Mouse (Mus musculus): Measurements from ENCODE around the gene Txnrd1. TPM values are rescaled to one million over a fixed set of nuclear protein-coding genes. Genes with fewer than 3 reads are reported as not detected.

Gene Txnrd1
- 214 and 221 TPM in 2 replicates for polyA plus RNA-seq (2014; fragmentation: Nextera tagmentation; extraction: Ambion mirVana)

DNA sequence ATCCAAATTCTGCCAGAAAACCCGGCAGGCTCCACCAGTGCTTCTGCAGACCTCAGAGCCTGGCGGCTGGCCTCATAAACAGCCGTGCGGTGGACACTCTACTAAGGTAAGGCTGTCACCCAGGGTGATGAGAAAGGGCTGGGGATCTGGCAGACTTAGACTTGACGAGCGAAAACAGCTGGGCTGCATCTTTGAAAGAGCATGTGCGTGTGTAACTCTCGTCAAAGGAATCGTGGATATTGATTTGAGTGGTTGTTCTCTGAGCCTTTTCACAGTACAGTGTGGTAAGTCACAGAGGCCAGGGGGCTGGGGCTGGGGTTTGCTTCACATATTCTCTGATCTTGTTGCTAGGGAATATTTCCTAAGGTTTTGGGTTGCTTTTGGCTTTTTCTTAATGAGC, at the start of gene Txnrd1:
Txnrd1 (plus strand) TSS at position 26 of the 400 bp plus-strand sequence.
- WGBS, result 69% methylated on average over 9 of the region's 9 CpGs
- Histone ChIP-seq H3K27me3 (ENCODE audit: control insufficient read depth, insufficient read depth, low read length) (no peaks in the 10 kb centered on the region), H3K36me3 (ENCODE audit: control insufficient read depth, insufficient read depth, low read length) (no peaks in the 10 kb centered on the region), H3K27ac (ENCODE audit: low read depth, low read length) (no peak within 1 kb of the TSS), H3K9me3 (ENCODE audit: control insufficient read depth, low read length) (no peaks in the 10 kb centered on the region), H3K4me2 (ENCODE audit: low read depth, low read length, severe bottlenecking) (no peak within 1 kb of the TSS), H3K4me3 (ENCODE audit: low read depth, low read length) (no peak within 1 kb of the TSS), H3K4me1 (replicated peaks; ENCODE audit: control insufficient read depth, insufficient read depth, low read length) (no peaks in the 10 kb centered on the region), H3K9ac (ENCODE audit: low read length) (0 out of 2 replicates have a peak within 1 kb of the TSS, but pooled peaks have one; percentile 20)
- DNase-seq (ENCODE audit: low spot score) (no peak), ATAC-seq (replicated peaks; ENCODE audit: low FRiP score) (no peak)

DNA sequence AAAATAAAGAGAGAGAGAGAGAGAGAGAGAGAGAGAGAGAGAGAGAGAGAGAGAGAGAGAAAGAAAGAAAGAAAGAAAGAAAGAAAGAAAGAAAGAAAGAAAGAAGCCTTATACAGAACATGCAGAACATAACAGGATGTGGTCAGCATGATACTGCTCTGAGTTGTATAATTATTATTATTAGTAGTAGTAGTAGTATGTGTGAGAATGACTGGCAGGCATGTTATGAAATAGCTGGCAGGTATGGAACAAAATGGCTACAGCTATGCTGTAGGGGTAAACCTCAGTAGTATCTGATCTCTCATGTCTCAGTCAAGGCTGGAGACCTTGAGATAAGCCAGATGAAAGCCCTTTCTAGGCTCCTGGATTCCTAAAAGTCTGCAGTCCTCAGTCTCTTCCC, 44.6 kb upstream of the Txnrd1 start:
- H3K9me3 ChIP-seq (ENCODE audit: control insufficient read depth, low read length), result no peaks in the 10 kb centered on the region
- H3K9ac ChIP-seq (ENCODE audit: low read length), result no peak overlapping the region
- no peaks in the 10 kb centered on the region for H3K4me1 ChIP-seq (replicated peaks; ENCODE audit: control insufficient read depth, insufficient read depth, low read length)
- no peaks in the 10 kb centered on the region for H3K27me3 ChIP-seq (ENCODE audit: control insufficient read depth, insufficient read depth, low read length)
- H3K4me2 ChIP-seq (ENCODE audit: low read depth, low read length, severe bottlenecking), result no peak overlapping the region
- no peak overlapping the region for H3K4me3 ChIP-seq (ENCODE audit: low read depth, low read length)
- DNase-seq (ENCODE audit: low spot score) (no peak), ATAC-seq (replicated peaks; ENCODE audit: low FRiP score) (no peak)
- H3K36me3 ChIP-seq (ENCODE audit: control insufficient read depth, insufficient read depth, low read length), result no peaks in the 10 kb centered on the region
- no peak overlapping the region for H3K27ac ChIP-seq (ENCODE audit: low read depth, low read length)

DNA sequence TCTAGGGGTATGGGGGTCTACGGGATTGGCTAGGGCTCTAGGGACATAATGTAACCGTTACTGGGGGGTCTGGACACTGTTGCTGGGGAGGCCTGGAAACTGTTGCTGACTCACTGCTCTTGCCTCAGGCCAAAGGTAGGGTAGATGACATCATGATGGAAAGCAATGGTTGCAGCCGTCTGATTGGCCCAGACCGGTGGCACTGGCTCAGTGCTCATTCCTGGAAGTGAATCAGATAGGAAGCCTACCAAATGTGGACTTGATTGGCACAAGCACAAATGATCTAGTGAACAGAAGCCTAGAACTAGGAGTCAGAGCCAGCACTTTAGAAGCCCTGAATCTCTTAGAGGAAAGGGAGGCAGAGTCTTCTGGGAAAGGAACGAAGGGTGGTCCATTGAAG, 43.2 kb upstream of the Txnrd1 start:
- Histone ChIP-seq H3K4me2 (ENCODE audit: low read depth, low read length, severe bottlenecking) (no peak overlapping the region), H3K4me3 (ENCODE audit: low read depth, low read length) (no peak overlapping the region), H3K27me3 (ENCODE audit: control insufficient read depth, insufficient read depth, low read length) (no peaks in the 10 kb centered on the region), H3K9me3 (ENCODE audit: control insufficient read depth, low read length) (no peaks in the 10 kb centered on the region), H3K27ac (ENCODE audit: low read depth, low read length) (no peak overlapping the region), H3K4me1 (replicated peaks; ENCODE audit: control insufficient read depth, insufficient read depth, low read length) (no peaks in the 10 kb centered on the region), H3K36me3 (ENCODE audit: control insufficient read depth, insufficient read depth, low read length) (no peaks in the 10 kb centered on the region), H3K9ac (ENCODE audit: low read length) (no peak overlapping the region)
- ATAC-seq (replicated peaks; ENCODE audit: low FRiP score) (no peak), DNase-seq (ENCODE audit: low spot score) (no peak)
- 91% methylated on average over 5 of the region's 5 CpGs for WGBS

DNA sequence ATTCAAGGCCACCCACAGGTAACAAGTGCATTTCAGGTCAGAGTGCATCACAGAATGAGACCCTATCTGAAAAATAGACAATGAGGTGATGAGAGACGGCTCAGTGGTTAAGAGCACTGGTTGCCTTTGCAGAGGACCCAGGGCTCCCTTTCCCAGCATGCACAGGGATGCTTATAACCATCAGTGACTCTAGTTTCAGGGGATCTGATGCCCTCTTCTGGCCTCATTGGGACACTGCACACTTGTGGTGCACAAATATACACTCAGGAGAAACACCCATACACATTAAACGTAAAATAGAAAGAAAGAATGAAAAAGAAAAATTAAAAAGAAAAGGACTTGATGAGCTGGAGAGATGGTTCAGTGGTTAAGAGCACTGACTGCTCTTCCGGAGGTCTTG, 42.0 kb upstream of the Txnrd1 start:
- DNase-seq (ENCODE audit: low spot score), result no peak
- H3K36me3 ChIP-seq (ENCODE audit: control insufficient read depth, insufficient read depth, low read length), result no peaks in the 10 kb centered on the region

GRCm38 (mm10) chr10:82792311-82792710, 41.4 kb upstream of the Txnrd1 start:
- Histone ChIP-seq H3K4me2 (ENCODE audit: low read depth, low read length, severe bottlenecking) (no peak overlapping the region), H3K9ac (ENCODE audit: low read length) (no peak overlapping the region), H3K27me3 (ENCODE audit: control insufficient read depth, insufficient read depth, low read length) (no peaks in the 10 kb centered on the region), H3K9me3 (ENCODE audit: control insufficient read depth, low read length) (no peaks in the 10 kb centered on the region), H3K27ac (ENCODE audit: low read depth, low read length) (no peak overlapping the region), H3K4me3 (ENCODE audit: low read depth, low read length) (no peak overlapping the region), H3K4me1 (replicated peaks; ENCODE audit: control insufficient read depth, insufficient read depth, low read length) (peaks cover 6% of the 10 kb centered on the region; the same call in 1 of the 2 replicates), H3K36me3 (ENCODE audit: control insufficient read depth, insufficient read depth, low read length) (no peaks in the 10 kb centered on the region)
- DNase-seq (ENCODE audit: low spot score) (no peak), ATAC-seq (replicated peaks; ENCODE audit: low FRiP score) (no peak)
- WGBS, result 87% methylated on average over 2 of the region's 2 CpGs

More for the DNA sequence above, 42.0 kb upstream of the Txnrd1 start:
- Histone ChIP-seq H3K9me3 (ENCODE audit: control insufficient read depth, low read length) (no peaks in the 10 kb centered on the region), H3K4me2 (ENCODE audit: low read depth, low read length, severe bottlenecking) (no peak overlapping the region), H3K27ac (ENCODE audit: low read depth, low read length) (no peak overlapping the region), H3K4me3 (ENCODE audit: low read depth, low read length) (no peak overlapping the region), H3K9ac (ENCODE audit: low read length) (no peak overlapping the region), H3K27me3 (ENCODE audit: control insufficient read depth, insufficient read depth, low read length) (no peaks in the 10 kb centered on the region), H3K4me1 (replicated peaks; ENCODE audit: control insufficient read depth, insufficient read depth, low read length) (peaks cover 5% of the 10 kb centered on the region; the same call in 1 of the 2 replicates)
- 94% methylated on average over 3 of the region's 3 CpGs for WGBS
- no peak for ATAC-seq (replicated peaks; ENCODE audit: low FRiP score)

DNA sequence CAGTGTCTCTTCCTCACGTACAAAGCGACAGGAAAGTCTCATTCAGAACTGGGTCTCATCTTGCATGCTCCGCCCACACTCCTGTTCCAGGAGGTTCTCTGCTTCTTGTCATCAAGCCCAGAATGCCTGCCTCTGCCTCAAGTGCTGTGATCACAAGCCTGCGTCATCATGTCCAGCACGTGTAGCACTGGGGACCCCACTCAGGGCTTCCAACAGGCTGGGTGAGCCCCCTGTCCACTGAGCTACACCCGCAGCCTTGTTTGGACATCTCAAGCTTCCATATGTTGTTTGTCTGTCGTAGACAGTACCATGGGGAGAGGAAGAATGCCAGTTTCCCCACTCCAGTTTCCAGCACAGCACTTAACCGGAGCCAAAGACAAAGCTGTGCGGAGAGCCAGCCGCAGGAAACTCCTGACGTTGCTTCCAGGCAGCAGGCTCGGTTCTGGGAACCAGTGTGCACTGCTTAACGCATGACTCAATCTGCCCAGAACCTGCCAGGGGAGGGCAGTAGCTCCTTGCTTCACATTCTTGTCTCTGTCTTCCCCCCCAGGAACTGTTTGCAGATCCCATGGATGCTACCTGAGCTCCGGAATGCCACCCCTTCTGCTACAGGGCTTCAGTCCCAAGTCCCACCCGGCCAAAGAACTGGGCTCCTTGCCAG, 38.5 kb upstream of the Txnrd1 start:
- Histone ChIP-seq H3K4me2 (ENCODE audit: low read depth, low read length, severe bottlenecking) (no peak overlapping the region), H3K9me3 (ENCODE audit: control insufficient read depth, low read length) (no peaks in the 10 kb centered on the region), H3K27ac (ENCODE audit: low read depth, low read length) (no peak overlapping the region), H3K9ac (ENCODE audit: low read length) (no peak overlapping the region), H3K27me3 (ENCODE audit: control insufficient read depth, insufficient read depth, low read length) (no peaks in the 10 kb centered on the region), H3K4me1 (replicated peaks; ENCODE audit: control insufficient read depth, insufficient read depth, low read length) (peaks cover 6% of the 10 kb centered on the region; the same call in 1 of the 2 replicates), H3K36me3 (ENCODE audit: control insufficient read depth, insufficient read depth, low read length) (no peaks in the 10 kb centered on the region), H3K4me3 (ENCODE audit: low read depth, low read length) (no peak overlapping the region)
- DNase-seq (ENCODE audit: low spot score) (peak; percentile 55), ATAC-seq (replicated peaks; ENCODE audit: low FRiP score) (peak; percentile 33; the same call in 1 of the 2 replicates)
- 51% methylated on average over 15 of the region's 15 CpGs for WGBS

- no peaks in the 10 kb centered on the region for H3K27me3 ChIP-seq (ENCODE audit: control insufficient read depth, insufficient read depth, low read length)
- 53% methylated on average over 8 of the region's 8 CpGs for WGBS
- H3K9me3 ChIP-seq (ENCODE audit: control insufficient read depth, low read length), result no peaks in the 10 kb centered on the region
- no peak overlapping the region for H3K9ac ChIP-seq (ENCODE audit: low read length)
- H3K27ac ChIP-seq (ENCODE audit: low read depth, low read length), result no peak overlapping the region
- ATAC-seq (replicated peaks; ENCODE audit: low FRiP score) (no peak), DNase-seq (ENCODE audit: low spot score) (no peak)
- no peak overlapping the region for H3K4me3 ChIP-seq (ENCODE audit: low read depth, low read length)
- no peak overlapping the region for H3K4me2 ChIP-seq (ENCODE audit: low read depth, low read length, severe bottlenecking)
- no peaks in the 10 kb centered on the region for H3K36me3 ChIP-seq (ENCODE audit: control insufficient read depth, insufficient read depth, low read length)
- H3K4me1 ChIP-seq (replicated peaks; ENCODE audit: control insufficient read depth, insufficient read depth, low read length), result peaks cover 6% of the 10 kb centered on the region; the same call in 1 of the 2 replicates
Observed at GRCm38 (mm10) chr10:82795767-82796166, 38.0 kb upstream of the Txnrd1 start.

DNA sequence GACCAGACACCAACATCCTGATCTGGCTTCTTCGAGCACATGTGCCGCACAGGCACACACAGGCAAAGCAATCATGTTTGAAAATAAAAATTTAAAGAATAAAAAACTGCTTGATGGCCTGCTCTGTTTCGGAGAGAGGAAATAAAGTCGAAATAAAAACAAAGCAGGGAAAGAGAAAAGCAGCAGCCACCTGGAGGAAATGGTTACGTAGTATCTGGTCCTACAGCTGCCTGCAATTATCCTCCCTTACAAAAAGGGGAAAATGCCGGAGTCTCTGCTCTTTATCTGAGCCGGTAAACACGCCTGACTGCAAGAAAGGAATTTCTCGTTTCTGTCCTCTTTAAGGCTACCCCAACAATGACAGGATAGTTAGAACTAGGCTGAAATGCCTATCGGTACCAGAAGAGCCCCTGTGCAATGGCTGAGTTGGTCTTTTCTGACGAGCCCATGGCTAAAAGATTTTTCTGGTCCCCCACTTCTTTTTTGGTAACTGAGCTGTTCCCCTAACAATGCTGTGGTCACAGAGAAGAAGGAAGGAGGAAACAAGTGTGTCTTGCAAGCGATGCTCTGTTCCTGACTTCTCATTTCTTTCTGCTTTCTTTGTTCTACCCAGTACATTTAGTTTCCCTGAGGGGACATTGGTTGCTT, 37.2 kb upstream of the Txnrd1 start:
- DNase-seq (ENCODE audit: low spot score), result no peak
- no peaks in the 10 kb centered on the region for H3K36me3 ChIP-seq (ENCODE audit: control insufficient read depth, insufficient read depth, low read length)
- H3K4me2 ChIP-seq (ENCODE audit: low read depth, low read length, severe bottlenecking), result no peak overlapping the region
- no peaks in the 10 kb centered on the region for H3K9me3 ChIP-seq (ENCODE audit: control insufficient read depth, low read length)
- H3K4me1 ChIP-seq (replicated peaks; ENCODE audit: control insufficient read depth, insufficient read depth, low read length), result peaks cover 6% of the 10 kb centered on the region; the same call in 1 of the 2 replicates
- H3K27ac ChIP-seq (ENCODE audit: low read depth, low read length), result no peak overlapping the region
- H3K9ac ChIP-seq (ENCODE audit: low read length), result no peak overlapping the region
- WGBS, result 35% methylated on average over 12 of the region's 12 CpGs
- H3K4me3 ChIP-seq (ENCODE audit: low read depth, low read length), result no peak overlapping the region
- H3K27me3 ChIP-seq (ENCODE audit: control insufficient read depth, insufficient read depth, low read length), result no peaks in the 10 kb centered on the region
- no peak for ATAC-seq (replicated peaks; ENCODE audit: low FRiP score)

GRCm38 (mm10) chr10:82797119-82797491, 36.6 kb upstream of the Txnrd1 start:
- Histone ChIP-seq H3K9me3 (ENCODE audit: control insufficient read depth, low read length) (no peaks in the 10 kb centered on the region), H3K4me3 (ENCODE audit: low read depth, low read length) (no peak overlapping the region), H3K4me1 (replicated peaks; ENCODE audit: control insufficient read depth, insufficient read depth, low read length) (peaks cover 6% of the 10 kb centered on the region; the same call in 1 of the 2 replicates), H3K27me3 (ENCODE audit: control insufficient read depth, insufficient read depth, low read length) (no peaks in the 10 kb centered on the region), H3K36me3 (ENCODE audit: control insufficient read depth, insufficient read depth, low read length) (no peaks in the 10 kb centered on the region), H3K4me2 (ENCODE audit: low read depth, low read length, severe bottlenecking) (no peak overlapping the region), H3K27ac (ENCODE audit: low read depth, low read length) (no peak overlapping the region), H3K9ac (ENCODE audit: low read length) (no peak overlapping the region)
- ATAC-seq (replicated peaks; ENCODE audit: low FRiP score), result no peak
- 85% methylated on average over 4 of the region's 4 CpGs for WGBS
- no peak for DNase-seq (ENCODE audit: low spot score)

Data from forebrain, embryonic 11.5 days (tissue).